Mouse (Mus musculus): ENCODE measurements at regions not wholly inside any gene's neighbourhood (a gene's known extent, or its start where the extent isn't known, plus 50 kb on each side); places are given as distances from the start of the nearest gene placed in this dataset.

- no peak for TF ChIP-seq CTCF (IDR thresholded peaks at IDR 0.05; ENCODE audit: insufficient read depth, low read depth, low read length)
- TF ChIP-seq POLR2A (IDR thresholded peaks at IDR 0.05; ENCODE audit: insufficient read depth, low read depth, low read length), result no peak
Observed at GRCm38 (mm10) chrX:57676764-57677163, 173.2 kb upstream of the Gpr101 start.

Data from olfactory bulb, adult 2 months (tissue).